Mouse (Mus musculus): ENCODE data around the gene Apoe. TPM values are rescaled to one million over a fixed set of nuclear protein-coding genes. Genes with fewer than 3 reads are reported as not detected.

Apoe gene
- polyA plus RNA-seq, 1 experiment, result 2.3 TPM

- Histone ChIP-seq H3K36me3 (ENCODE audit: control insufficient read depth, insufficient read depth) (no peaks in the 10 kb centered on the region), H3ac (ENCODE audit: control insufficient read depth, insufficient read length) (no peak overlapping the region), H3K4me2 (ENCODE audit: low read depth) (no peak overlapping the region), H3K4me3 (no peak overlapping the region), H3K79me2 (ENCODE audit: control insufficient read depth, insufficient read depth) (no peaks in the 10 kb centered on the region), H3K27me3 (ENCODE audit: control insufficient read depth, insufficient read depth, insufficient read length) (no peaks in the 10 kb centered on the region)
- no peak for TF ChIP-seq REST (IDR thresholded peaks at IDR 0.05; ENCODE audit: insufficient read depth, insufficient read length)
- no peak for TF ChIP-seq TCF3 (IDR thresholded peaks at IDR 0.05; ENCODE audit: insufficient read length, low read depth)
- no peak for TF ChIP-seq SRF (IDR thresholded peaks at IDR 0.05; ENCODE audit: control insufficient read depth, insufficient read length, low read depth)
- no peak for TF ChIP-seq CEBPB (IDR thresholded peaks at IDR 0.05; ENCODE audit: insufficient read depth, poor library complexity, severe bottlenecking)
- no peak for TF ChIP-seq POLR2A (IDR thresholded peaks at IDR 0.05; ENCODE audit: insufficient read length, low read depth)
These were observed 47.0 kb upstream of the Apoe start for GRCm38 (mm10) chr7:19745971-19746370.

GRCm38 (mm10) chr7:19744590-19745385 is 45.8 kb upstream of the Apoe start:
- Histone ChIP-seq H3K36me3 (ENCODE audit: control insufficient read depth, insufficient read depth) (no peaks in the 10 kb centered on the region), H3K27me3 (ENCODE audit: control insufficient read depth, insufficient read depth, insufficient read length) (no peaks in the 10 kb centered on the region), H3K4me3 (no peak overlapping the region), H3ac (ENCODE audit: control insufficient read depth, insufficient read length) (no peak overlapping the region), H3K79me2 (ENCODE audit: control insufficient read depth, insufficient read depth) (no peaks in the 10 kb centered on the region), H3K4me2 (ENCODE audit: low read depth) (no peak overlapping the region)
- TF ChIP-seq CEBPB (IDR thresholded peaks at IDR 0.05; ENCODE audit: insufficient read depth, poor library complexity, severe bottlenecking), result no peak
- no peak for TF ChIP-seq MYOG (IDR thresholded peaks at IDR 0.05; ENCODE audit: control insufficient read depth in 1 of 3, insufficient read depth in 1 of 3, insufficient read length in 2 of 3, low read depth in 2 of 3)
- TF ChIP-seq TCF12 (IDR thresholded peaks at IDR 0.05; ENCODE audit: insufficient read depth, poor library complexity, severe bottlenecking), result no peak
- no peak for TF ChIP-seq REST (IDR thresholded peaks at IDR 0.05; ENCODE audit: insufficient read depth, insufficient read length)
- no peak for TF ChIP-seq MAX (IDR thresholded peaks at IDR 0.05; ENCODE audit: low read depth)
- TF ChIP-seq MYOD1 (IDR thresholded peaks at IDR 0.05; ENCODE audit: control insufficient read depth in 1 of 3, insufficient read length in 2 of 3, low read depth in 2 of 3), result no peak
- no peak for TF ChIP-seq E2F4 (IDR thresholded peaks at IDR 0.05; ENCODE audit: insufficient read depth)

- TF ChIP-seq E2F4 (IDR thresholded peaks at IDR 0.05; ENCODE audit: insufficient read depth) (no peak), SRF (IDR thresholded peaks at IDR 0.05; ENCODE audit: control insufficient read depth, insufficient read length, low read depth) (no peak), POLR2A (IDR thresholded peaks at IDR 0.05; ENCODE audit: insufficient read length, low read depth) (no peak), REST (IDR thresholded peaks at IDR 0.05; ENCODE audit: insufficient read depth, insufficient read length) (no peak), POLR2AphosphoS2 (IDR thresholded peaks at IDR 0.05; ENCODE audit: insufficient read length, low read depth) (no peak), MAX (IDR thresholded peaks at IDR 0.05; ENCODE audit: low read depth) (no peak), MYOG (IDR thresholded peaks at IDR 0.05; ENCODE audit: control insufficient read depth in 1 of 3, insufficient read depth in 1 of 3, insufficient read length in 2 of 3, low read depth in 2 of 3) (no peak), TCF3 (IDR thresholded peaks at IDR 0.05; ENCODE audit: insufficient read length, low read depth) (no peak), MYOD1 (IDR thresholded peaks at IDR 0.05; ENCODE audit: control insufficient read depth in 1 of 3, insufficient read length in 2 of 3, low read depth in 2 of 3) (no peak), TCF12 (IDR thresholded peaks at IDR 0.05; ENCODE audit: insufficient read depth, poor library complexity, severe bottlenecking) (no peak)
- no peak overlapping the region for H3K4me2 ChIP-seq (ENCODE audit: low read depth)
These were observed 44.8 kb upstream of the Apoe start for GRCm38 (mm10) chr7:19743791-19744190.

DNA sequence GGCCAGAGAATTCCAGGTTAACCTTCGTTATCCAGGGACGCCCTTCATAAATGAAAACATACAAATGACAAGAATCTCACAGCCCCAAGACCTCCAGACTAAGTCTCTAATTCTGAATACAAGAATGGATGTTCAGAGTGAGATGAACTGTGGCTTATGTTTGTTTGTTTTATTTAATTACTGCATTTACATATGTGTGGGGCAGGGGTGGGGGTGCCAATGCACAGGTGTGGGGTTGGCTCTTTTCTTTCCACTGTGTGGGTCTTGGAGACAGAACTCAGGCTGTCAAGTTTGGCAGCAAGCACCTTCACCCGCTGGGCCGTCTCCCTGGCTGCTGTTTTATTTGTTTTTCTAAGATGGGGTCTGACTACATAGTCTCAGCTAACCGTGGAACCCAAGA is 43.5 kb upstream of the Apoe start:
- Histone ChIP-seq H3ac (ENCODE audit: control insufficient read depth, insufficient read length) (no peak overlapping the region), H3K79me2 (ENCODE audit: control insufficient read depth, insufficient read depth) (no peaks in the 10 kb centered on the region)

More at GRCm38 (mm10) chr7:19743791-19744190, 44.8 kb upstream of the Apoe start:
- no peak overlapping the region for H3ac ChIP-seq (ENCODE audit: control insufficient read depth, insufficient read length)
- no peaks in the 10 kb centered on the region for H3K36me3 ChIP-seq (ENCODE audit: control insufficient read depth, insufficient read depth)
- no peak overlapping the region for H3K4me3 ChIP-seq
- no peaks in the 10 kb centered on the region for H3K79me2 ChIP-seq (ENCODE audit: control insufficient read depth, insufficient read depth)
- no peaks in the 10 kb centered on the region for H3K27me3 ChIP-seq (ENCODE audit: control insufficient read depth, insufficient read depth, insufficient read length)

More for the DNA sequence above, 43.5 kb upstream of the Apoe start:
- Histone ChIP-seq H3K4me2 (ENCODE audit: low read depth) (no peak overlapping the region), H3K27me3 (ENCODE audit: control insufficient read depth, insufficient read depth, insufficient read length) (no peaks in the 10 kb centered on the region), H3K36me3 (ENCODE audit: control insufficient read depth, insufficient read depth) (no peaks in the 10 kb centered on the region), H3K4me3 (no peak overlapping the region)
- no peak for TF ChIP-seq SRF (IDR thresholded peaks at IDR 0.05; ENCODE audit: control insufficient read depth, insufficient read length, low read depth)
- no peak for TF ChIP-seq REST (IDR thresholded peaks at IDR 0.05; ENCODE audit: insufficient read depth, insufficient read length)
- TF ChIP-seq POLR2A (IDR thresholded peaks at IDR 0.05; ENCODE audit: insufficient read length, low read depth), result no peak
- TF ChIP-seq TCF3 (IDR thresholded peaks at IDR 0.05; ENCODE audit: insufficient read length, low read depth), result no peak
- no peak for TF ChIP-seq POLR2AphosphoS2 (IDR thresholded peaks at IDR 0.05; ENCODE audit: insufficient read length, low read depth)
- no peak for TF ChIP-seq USF1 (IDR thresholded peaks at IDR 0.05; ENCODE audit: low read depth)
- no peak for TF ChIP-seq MYOD1 (IDR thresholded peaks at IDR 0.05; ENCODE audit: control insufficient read depth in 1 of 3, insufficient read length in 2 of 3, low read depth in 2 of 3)
- no peak for TF ChIP-seq MYOG (IDR thresholded peaks at IDR 0.05; ENCODE audit: control insufficient read depth in 1 of 3, insufficient read depth in 1 of 3, insufficient read length in 2 of 3, low read depth in 2 of 3)
- no peak for TF ChIP-seq CEBPB (IDR thresholded peaks at IDR 0.05; ENCODE audit: insufficient read depth, poor library complexity, severe bottlenecking)
- TF ChIP-seq E2F4 (IDR thresholded peaks at IDR 0.05; ENCODE audit: insufficient read depth), result no peak
- TF ChIP-seq TCF12 (IDR thresholded peaks at IDR 0.05; ENCODE audit: insufficient read depth, poor library complexity, severe bottlenecking), result no peak
- TF ChIP-seq MAX (IDR thresholded peaks at IDR 0.05; ENCODE audit: low read depth), result no peak
